Mouse (Mus musculus) heart, postnatal 0 days (tissue): ENCODE data around the gene Nmnat3.

Experiments used
- CTCF ChIP-seq: IDR thresholded peaks from 2 replicates; pipeline ENCODE4 v1.5.1; 2016; ENCODE audit warnings: antibody characterized with exemption, control low read depth, low read depth
- EP300 ChIP-seq: IDR thresholded peaks from 2 replicates; pipeline ENCODE4 v1.6.1; 2016; ENCODE audit warnings: antibody characterized with exemption, low read depth

GRCm38 (mm10) chr9:98409137-98409536 is 121.9 kb downstream of the Nmnat3 start:
- TF ChIP-seq CTCF (peak; percentile 90), EP300 (no peak)
